Mouse (Mus musculus): Measurements from ENCODE around the gene Ajm1.

The Ajm1 gene

DNA sequence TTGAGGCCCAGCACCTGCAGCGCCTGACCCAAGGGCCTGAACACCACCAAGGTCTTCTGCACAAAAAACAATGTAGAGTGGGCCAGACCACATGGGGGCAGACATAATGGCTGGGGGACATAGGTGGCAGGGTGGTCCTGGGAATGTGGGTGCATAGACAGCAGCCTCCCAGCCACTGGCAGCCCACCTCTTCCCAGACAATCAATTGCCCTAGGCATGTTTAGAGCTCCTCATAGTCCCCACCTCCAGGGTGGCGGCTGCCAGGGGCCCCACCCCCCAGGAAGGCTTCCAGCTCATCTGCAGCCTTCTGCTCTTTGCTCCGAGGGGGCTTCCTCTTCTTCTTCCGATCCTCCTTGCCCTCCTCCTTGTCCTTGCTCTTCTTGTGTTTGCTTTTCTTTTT lies 2.0 kb upstream of the Ajm1 start:
- no peak for DNase-seq (ENCODE audit: low spot score)

DNA sequence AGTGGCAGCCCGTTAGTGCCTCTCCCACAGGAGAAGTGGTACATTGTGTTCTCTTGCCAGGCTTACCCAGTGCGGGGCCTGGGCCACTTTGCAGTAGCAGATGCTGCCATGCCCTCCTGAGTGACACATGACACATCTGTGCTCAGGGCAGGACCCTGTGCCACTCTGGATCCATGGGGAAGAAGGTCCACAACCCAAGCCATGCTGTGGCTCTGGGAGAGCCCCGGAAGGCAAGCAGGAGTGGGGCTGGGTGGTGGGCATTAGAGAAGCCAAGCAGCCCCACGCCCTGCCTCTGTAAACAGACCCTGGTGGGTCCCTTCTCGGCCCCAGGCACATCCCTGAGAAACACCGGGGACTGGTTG lies 1.5 kb upstream of the Ajm1 start:
- no peak for DNase-seq (ENCODE audit: low spot score)

DNA sequence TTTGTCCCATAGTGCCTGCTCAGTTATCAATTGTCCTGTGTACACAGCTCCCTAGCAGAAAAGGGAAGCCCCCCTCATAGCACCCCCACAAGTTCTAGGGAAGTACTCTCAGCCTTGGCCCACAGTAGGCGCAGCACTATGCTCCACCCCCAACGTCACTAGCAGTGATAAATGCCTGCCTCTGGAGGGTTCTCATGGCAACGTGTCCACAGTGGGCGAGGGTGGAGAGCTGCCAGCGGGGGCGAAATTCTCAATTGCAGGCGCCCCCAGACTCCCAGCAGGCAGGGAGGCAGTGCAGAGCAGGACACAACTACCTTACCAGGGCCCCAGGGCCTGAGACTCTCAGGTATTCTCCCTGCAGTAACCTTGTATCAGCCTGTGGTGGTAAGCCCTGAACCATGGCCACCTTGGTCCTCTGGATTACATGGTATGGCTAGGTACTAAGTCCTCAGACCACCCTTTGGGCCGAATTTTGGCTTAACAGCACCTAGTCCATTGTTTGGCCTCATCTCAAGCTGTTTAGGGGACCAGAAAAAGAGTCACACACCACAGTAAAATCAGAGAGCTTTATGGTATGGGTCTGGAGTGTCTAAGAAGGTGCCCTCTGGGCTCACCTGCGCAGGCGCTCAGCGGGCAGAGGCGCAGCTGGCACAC lies 1.0 kb upstream of the Ajm1 start:
- DNase-seq (ENCODE audit: low spot score): peak; percentile 38

DNA sequence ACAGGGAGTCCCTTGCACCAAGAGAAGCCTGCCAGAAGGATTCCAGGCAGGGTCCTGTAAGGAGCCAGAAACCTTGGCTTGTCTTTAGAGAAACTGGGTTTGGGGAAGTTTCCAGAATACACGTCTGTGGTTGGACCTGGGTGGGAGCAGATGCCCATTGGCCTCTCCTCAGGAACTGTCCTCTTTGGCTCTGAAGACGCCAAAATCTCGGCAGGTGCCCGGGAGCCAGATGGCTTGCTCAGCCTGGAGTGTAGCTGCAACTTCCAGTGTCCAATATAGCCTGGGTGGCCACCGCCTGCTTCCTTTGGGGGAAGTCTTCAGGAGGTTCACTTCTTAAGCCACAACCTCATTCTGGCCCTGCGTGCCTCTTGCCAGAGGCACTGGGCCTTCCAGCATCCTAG lies 344 bp upstream of the Ajm1 start:
- no peak for DNase-seq (ENCODE audit: low spot score)

DNA sequence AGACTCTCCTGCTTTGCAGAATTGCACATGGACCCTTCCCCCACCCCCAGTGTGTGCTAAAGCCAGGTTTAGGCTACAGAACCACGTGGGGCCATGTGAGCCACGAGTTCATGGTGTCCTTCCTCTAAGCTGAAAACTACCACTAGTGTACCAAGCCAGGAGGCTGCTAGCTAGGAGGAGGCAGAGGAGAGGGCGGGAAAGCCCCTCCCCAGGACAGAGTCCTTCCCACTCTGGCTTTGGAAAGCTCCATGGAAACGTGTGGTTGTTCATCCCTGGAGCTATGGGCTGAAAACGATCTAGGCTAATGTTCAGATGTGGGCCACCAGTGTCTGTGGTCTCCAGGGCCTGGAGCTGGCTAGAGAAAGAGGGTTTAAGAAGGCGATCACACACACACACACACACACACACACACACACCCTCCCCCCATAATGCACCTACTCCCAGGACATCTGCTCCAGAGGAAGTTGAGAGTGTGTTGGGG lies 896 bp downstream of the Ajm1 start:
- DNase-seq (ENCODE audit: low spot score): no peak

DNA sequence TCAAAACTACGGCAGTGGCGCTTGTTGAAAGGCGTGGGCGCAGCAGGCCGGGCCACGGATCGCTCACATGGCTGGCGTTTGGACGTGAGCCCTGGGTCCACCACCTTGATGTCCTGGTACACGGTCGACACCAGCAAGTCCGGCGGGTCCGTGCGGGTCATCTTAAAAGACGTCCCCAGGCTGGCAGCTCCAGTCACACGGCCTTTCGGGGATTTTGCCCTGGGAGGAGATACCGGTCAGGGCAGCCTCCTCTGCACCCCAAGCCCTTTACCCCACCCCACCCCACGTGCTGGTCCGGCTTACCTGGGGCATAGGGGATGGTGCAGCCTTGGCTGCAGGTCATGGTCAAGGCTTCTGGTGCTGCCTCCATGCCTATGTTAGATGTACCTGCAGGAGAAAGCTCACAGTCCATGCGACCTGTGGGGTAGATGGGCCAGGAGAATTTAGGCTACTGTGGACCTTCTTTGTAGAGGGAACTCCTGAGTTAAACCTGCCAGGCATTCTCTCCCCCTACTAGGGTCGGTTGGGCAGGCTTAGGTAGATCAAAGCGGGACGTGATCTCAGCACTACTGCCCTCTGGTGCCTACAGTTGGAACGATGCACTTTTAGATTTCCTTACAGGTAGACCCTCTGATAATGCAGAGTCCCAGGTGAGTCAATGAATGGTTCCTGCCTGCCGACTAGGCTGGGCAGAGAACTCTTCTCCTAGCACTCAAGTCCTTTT lies 1.7 kb downstream of the Ajm1 start:
- no peak for DNase-seq (ENCODE audit: low spot score)

DNA sequence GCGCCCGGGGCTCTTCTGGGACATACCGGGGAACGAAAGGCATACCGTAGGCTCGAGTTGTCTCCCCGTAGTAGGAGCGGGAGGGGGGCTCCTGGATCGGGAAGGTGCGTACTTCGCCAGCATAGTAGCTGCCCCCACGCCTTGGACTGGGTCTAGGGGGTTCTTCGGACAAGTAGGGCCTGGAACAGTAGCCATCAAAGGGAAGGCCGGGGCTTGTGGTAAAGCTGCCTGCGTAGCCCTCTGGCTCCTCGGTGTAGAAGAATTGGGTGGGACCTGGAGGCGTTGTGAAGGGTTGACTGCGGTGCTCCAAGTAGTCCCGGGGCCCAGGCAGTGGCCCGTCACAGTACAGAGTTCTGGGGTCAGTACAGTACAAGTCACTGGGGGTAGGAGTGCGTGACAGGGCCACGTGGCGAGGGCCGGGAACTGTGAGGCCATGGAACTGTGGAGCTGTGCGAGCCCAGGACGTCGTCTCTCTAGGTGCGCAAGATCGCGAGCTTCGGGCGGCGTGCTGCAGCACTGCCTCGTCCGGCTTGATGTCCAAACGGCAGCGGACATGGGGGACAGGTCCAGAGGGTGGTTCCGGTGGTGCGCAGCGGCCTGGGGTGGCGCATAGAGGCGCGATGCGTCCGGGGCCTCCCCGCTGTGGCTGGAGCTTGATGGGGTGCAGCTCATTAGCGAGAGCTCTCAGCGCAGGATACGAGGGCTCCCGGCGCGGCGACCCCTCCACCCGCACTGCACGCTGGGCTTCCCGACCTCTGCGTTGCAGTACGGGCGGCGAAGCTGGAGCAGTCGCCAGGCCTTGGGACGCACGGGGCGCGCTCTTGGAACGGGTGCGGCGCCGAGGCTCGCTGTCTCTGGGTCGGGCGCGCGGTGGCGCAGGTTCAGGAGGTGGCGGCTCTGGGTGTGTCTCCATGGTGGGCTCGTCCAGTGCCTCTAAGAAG lies 2.5 kb downstream of the Ajm1 start:
- DNase-seq (ENCODE audit: low spot score): no peak

DNA sequence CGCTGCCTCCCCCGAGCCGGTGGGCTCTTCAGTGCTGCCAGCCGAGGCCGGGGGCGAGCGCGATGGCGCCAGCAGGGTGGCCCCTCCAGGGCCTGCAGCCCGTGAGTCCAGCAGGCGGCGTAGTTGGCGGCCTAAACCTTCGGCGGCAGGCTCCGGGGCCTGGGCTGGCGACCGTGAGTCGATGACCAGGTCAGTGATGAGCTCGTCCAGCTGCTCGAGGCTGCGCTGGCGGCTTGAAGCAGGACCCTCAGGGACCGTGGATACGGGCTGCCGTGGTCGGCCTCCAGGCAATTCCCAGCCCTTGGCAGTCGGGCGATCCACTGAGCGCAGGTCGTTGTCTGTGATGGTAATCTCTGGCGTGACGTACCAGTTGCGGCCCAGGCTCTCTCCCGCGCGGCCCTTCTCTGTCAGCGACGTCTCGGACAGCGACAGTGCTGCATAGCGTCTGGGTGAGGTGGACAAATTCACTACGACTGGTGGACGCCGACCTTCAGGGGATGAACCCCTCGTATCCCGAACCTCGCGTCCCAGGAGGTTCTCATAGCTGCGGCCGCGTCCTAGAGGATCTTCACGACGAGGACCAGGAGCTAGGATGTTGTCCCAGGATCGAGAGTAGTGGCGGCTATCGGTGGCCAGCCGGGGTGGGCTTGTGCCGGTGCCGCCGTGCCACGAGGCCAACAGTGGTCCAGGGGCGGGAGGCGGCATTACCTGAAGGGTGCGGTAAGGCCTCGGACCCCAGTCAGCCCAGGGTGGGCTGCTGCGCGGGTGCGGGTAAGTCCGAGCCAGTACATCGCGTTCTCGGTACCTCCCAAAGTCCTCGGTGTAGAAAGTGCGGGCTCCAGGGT lies 3.4 kb downstream of the Ajm1 start:
- DNase-seq (ENCODE audit: low spot score): no peak

DNA sequence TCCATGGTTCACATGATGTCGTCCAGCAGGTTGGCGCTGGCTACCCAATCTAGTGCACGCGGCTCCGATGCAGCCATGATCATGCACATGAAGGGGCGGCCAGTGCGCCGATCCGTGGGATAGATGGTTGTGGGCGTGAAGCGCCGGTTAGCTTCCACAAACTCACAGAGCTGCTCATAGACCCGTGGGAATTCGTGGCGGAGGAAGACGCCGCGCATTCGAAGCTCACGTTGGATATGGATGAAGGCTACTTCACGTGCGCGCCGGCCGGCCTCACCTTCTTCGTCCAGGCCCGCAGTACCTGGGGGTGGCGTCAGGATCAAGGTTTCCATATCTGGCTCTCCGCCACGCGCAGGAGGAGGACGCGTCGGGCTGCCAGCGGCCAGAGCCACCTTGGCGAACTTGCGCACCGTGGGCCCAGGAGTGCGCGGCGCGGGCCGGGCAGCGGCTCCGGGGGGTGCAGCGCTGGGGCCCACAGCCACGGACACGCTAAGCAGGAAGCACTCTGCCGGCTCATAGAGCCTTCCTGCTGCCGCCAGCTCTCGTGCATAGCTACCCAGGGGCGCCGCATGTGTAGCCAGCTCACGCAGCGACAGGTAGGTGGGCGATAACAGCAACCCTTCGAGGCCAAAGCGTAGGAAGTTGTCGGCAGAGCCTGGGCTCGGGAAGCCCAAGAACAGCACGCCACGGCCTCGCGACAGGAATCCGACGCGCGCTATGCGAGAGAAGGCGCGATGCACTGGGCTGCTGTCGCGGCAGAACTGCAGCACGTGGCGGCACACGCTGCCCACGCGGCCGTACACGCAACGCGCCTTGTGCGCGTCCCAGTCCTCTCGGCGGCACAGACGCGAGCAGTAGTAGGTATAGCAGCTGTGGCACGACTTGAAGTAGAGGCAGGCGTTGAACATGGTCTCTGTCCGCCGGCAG lies 4.3 kb downstream of the Ajm1 start:
- no peak for DNase-seq (ENCODE audit: low spot score)

DNA sequence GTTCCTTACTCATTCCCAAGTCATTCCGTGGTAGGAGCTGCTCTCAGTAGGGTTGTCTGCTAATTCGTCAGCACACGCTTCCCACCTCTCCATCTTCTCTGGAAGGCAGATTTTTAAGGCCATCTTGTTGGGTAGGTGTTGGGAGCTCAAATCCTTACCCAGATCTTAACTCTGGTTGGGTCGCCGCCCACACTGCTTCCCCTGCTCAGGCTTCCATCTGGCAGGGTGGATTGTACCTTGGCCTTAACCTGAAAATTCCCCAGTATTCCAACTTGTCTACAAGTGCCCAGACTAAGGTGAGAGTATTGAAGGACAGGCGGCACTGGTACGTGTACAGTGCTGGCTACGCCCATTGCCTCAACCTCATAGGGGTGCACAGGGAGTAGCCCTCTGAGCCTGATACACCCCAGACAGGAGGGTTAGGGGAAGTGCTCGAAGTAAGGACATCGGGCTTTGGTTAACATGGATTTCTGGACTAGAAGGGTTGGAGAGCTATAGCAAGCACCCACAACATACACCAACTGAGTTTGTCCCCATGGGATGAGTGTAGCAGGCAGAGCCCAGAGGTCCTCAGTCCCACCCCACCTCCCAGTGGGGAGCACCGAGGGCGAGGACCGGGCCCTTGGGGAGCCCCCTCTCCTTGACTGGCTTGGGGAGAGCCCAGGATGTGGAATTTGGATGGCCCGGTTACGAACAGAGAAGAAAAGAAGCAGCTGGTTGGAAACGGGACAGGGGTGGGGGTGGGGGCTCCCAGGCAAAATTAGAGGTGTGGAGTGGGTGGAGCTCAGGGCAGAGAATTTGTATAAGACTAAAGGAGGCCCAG lies 5.3 kb downstream of the Ajm1 start:
- DNase-seq (ENCODE audit: low spot score): no peak

DNA sequence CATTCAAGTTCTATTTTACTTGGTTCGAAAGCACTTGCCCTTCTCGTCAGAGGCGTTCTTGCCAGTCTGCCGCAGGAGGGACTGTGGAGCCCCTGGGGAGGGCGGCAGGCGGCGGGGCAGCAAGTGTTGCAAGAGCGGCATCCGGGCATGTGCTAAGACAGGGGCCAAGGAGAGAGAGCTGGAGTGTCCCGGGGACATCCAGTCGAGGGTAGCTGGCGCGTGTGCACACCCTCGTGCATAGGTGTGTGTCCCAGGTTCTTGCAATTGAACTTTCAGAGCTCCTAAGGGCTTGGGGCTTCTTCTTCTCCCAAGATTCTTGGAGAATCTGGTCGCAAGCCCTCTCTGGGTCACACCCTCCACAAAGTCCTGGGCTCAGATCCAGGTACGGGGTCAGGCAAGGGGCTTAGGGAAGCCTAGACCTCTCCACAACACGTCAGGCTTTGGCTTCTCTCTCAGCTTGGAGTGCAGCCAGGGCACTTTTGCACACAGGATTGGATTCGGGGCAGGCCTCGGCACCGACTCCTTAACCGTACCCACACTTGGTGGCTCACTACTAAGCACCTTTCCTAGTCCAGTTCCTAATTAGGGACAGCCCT lies 6.0 kb downstream of the Ajm1 start:
- DNase-seq (ENCODE audit: low spot score): peak; percentile 58

DNA sequence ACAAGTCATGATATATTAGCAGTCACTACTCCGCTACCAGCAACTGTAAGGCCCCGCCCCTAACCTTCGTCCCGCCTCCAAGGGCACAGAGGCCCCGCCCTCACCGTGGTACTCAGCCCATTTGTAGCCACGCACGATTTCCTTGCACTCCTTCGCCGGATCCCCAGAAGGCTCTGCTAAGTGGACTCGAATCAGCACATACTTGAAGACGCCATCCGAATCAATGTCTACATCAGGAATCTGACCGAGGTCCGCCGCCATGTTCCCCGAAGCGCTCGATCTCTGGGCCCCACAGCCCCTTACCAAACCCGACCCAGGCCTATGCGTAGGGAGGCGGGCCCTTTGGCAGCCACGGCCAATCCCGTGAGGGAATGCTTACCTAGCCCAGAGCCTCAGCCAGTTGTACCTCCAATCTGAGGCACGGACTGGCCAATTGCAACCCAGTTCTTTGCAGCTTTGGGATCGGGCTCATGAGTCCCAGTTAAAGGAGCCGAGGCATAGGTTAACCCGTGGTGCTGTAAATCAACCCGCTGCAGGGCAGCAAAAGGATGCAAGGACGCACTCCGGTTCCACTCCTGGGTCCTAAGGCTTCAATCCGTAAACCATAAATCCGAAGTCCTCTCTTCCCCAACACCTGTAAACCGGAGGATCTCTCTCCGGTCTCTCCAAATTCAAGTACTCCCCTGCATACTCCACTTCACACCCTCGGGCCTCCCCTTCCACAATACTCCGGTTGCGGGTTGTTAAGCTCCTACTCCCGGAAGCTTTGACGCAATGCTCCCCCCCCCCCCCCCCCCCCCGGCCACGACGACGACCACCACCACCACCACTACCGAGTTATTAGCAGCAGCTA lies 6.8 kb downstream of the Ajm1 start, which contains the start of the genes Mamdc4 and Phpt1:
Gene Mamdc4 (minus strand): TSS at position 267 of the 853 bp plus-strand sequence.
Gene Phpt1 (minus strand): TSS at position 646 of the 853 bp plus-strand sequence.
- DNase-seq (ENCODE audit: low spot score): peak; percentile 93

DNA sequence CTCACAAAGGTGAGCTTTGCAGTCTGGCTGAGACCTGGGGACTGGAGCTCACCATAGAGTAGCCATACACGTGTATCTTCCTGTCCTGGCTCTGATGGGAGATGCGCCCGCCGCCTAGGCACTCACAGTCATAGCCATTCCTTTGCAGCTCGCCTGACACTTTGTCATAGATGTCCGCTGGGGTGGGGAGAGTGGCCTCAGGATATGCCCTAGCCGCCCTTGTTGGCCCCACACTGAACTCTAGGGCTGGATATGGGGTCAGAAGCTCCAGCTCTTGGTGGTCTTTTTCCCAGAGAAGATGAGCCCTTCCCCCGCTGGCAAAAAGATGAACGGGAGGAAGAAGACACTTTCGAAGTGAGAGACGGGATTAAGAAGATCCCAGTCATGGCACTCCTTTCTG lies 7.4 kb downstream of the Ajm1 start:
- DNase-seq (ENCODE audit: low spot score): no peak

DNA sequence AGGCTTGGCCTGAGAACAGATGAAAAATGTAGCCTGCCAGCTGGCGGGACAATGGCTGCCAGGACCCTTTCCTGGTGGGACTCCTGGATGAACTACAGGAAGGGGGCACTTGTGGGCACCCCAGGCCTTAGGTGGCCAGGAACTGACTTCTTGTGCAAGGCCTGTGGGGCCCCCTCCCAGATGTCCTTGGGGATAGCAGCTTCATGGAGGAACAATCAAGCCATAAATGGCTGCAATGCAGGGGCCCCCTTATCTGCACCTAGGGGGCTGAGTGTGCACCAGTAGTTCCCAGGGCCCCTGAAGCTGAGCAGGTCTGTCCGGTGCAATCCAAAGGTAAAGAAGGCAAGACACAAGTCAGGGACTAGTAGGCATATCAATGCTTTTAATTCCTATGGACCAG lies 8.5 kb downstream of the Ajm1 start:
- DNase-seq (ENCODE audit: low spot score): no peak

DNA sequence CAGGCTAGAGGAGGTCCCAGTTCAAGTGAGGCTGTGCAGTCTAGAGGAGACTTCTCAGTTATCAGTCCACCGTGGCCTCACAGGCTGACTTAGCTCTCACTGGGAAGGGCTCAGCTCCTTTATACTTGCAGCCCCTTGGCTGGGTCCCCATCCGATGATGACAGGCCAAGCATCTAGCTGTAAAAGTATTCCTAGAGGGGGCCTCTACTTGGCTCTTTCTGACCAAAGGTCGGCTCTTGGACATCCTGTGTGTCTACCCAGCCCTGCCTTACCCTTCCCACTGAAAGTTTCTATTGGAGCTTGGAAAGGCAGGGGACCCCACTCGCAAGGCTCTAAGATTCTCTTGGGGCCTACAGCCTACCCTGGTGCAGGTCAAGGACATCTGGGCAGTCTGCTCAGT lies 10.3 kb downstream of the Ajm1 start:
- no peak for DNase-seq (ENCODE audit: low spot score)

DNA sequence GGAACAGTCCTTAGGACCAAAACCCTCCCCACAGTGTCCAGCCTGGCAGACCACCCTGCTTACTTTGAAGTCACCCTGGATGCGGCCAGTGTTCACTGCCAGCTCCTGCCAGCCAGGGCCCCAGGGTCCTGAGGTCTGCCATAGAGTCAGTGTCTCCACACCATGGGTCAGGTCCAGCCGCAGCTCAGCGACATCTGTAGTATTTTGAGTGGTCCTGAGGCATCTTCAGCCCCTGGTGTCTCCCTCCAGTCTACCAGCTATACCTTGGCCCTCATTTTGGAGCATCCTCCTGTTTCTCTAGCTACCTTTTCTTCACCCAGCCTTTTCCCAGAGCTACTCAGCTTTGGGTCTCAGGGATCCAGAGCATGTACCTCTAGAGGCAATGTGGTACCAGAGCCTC lies 12.2 kb downstream of the Ajm1 start:
- DNase-seq (ENCODE audit: low spot score): no peak

DNA sequence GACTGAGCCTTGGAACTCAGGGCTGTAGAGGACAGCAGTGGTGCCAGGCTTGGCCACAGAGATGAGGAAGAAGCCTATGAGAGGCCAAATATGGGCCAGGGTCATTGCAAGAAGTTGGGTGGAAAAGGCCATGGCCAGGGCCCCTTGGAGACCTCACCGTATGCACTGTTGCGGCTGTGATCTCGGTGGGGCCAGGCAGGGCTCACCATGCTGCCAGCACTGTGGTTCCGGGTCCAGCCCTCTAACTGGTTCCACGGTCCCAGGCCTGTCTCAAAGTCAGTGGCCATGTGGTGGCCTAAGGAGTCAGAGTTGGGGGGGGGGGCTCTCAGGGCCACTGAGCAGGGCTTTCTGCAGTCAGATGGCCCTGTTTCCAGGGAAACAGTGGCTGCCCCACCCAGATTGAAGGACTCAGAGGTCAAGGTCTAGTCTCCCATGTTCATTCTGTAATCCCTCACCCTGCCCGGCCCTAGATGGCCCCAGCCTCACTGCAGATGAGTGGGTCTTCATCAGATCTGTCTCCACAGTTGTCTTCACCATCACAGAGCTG lies 13.0 kb downstream of the Ajm1 start:
- DNase-seq (ENCODE audit: low spot score): no peak

DNA sequence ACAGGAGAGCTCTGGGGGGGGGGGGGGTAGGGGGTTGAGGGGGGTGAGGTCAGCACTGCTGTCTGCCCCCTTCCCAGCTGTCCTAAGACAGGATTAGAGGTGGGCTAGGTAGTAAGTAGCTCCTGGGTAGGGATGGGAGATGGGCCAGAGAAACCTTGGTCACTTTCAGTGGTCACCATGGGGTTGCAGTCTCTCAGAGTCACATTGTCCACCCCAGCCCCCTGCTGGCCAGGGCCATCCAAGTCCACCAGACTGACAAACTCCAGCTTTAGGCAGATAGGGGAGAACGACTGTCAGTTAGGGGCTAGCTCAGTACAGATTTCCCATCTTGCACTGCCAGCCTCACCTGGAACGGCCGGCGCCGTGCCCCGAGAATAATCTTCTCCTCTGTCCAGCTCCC lies 15.0 kb downstream of the Ajm1 start:
- DNase-seq (ENCODE audit: low spot score): no peak

Measured in ovary, postnatal 36 days (tissue).